Mouse (Mus musculus) liver, adult (tissue): ENCODE measurements around the gene Magea5.
"Not testable (repeated sequence)": the region's sequence is repeated elsewhere in the genome, so short reads cannot be mapped to it uniquely, and the experiment has no call there.

Source experiments
- GATA4 ChIP-seq: IDR thresholded peaks from 2 replicates; pipeline ENCODE4 v1.6.1; 2014; ENCODE audit warnings: mild to moderate bottlenecking, low read length; ENCODE audit not compliant: insufficient replicate concordance

Gene Magea5

DNA sequence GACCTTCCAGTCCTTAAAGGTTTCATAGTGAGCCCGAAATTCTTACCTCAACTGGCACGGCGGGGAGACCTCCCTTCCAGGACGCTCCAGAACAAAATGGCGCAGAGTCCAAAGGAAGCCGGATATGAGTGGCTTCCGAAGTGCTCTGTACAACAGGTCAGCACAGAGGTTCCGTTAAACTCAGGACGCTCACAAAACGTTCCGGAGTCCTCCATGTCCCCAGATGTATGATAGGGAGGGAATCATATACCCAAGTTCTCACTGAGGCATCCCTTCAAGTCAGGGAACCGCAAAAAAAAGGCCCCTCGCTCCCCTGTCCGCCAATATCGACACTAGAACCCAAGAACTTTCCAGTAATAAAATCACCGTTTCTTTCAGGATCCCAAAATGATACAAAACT, at the start of gene Magea5:
Magea5 (minus strand) TSS at position 101 of the 400 bp plus-strand sequence.
- TF ChIP-seq GATA4, result not testable (repeated sequence)

- TF ChIP-seq GATA4, result no peak
Observed at GRCm38 (mm10) chrX:155098024-155098423, 35.1 kb upstream of the Magea5 start.

DNA sequence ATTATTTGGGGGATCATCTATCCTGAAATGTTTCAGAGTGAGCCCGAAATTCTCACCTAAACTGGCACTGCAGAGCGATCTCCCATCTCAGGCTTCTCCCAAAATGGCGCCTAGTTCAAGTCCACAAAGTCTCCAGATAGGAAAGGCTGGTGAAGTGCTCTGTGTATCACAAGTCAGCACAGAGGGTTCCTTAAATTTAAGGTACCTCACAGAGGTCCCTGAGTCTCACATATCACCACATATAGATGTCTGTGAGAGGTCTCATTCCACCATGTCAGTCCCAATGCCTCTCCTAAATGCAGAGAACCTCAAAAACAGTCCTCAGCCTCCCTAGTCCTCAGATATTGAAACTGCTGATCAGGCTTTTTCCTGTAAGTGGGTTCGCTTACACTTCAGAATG, 30.6 kb upstream of the Magea5 start, which contains the start of gene Magea2:
Magea2 (minus strand) TSS at position 101 of the 400 bp plus-strand sequence.
- not testable (repeated sequence) for TF ChIP-seq GATA4

DNA sequence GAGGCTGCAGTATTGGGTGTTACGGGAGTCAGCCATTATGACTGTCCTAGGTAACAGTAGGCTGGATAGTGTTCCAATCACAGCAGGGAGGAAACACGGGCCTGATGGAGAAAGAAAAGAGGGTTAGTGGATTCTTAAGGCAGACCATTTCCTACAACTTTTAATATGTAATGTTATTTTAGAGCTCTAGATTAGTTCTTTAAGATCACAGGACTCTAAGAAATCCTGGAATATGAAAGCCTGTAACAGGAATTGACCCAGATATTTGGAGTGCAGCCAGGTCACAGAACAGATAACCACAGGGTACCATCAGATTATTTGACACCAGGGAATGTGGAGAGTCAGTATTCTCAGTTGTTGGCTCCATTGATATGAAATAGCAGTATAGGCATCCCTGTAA, 26.7 kb upstream of the Magea5 start, which contains the start of gene Magea1:
Magea1 (minus strand) TSS at position 101 of the 400 bp plus-strand sequence.
- not testable (repeated sequence) for TF ChIP-seq GATA4
